Mouse (Mus musculus) small intestine, adult 2 months (tissue): Measurements from ENCODE around the gene Gm3488.
"Not testable (repeated sequence)": the region's sequence is repeated elsewhere in the genome, so short reads cannot be mapped to it uniquely, and the experiment has no call there.

ENCODE experiments used
- CTCF ChIP-seq: fragments of 200-500 bp; IDR thresholded peaks from 2 replicates; pipeline ENCODE4 v1.5.1; 2012; ENCODE audit warnings: low read depth, mild to moderate bottlenecking, control low read depth, inconsistent platforms, low read length, moderate library complexity, mixed read lengths; ENCODE audit not compliant: insufficient replicate concordance, insufficient read length; ENCODE audit errors: extremely low read depth
- POLR2A ChIP-seq: fragments of 200-500 bp; IDR thresholded peaks from 2 replicates; pipeline ENCODE4 v1.6.1; 2012; ENCODE audit warnings: low read depth, mild to moderate bottlenecking, control low read depth, inconsistent platforms, low read length, moderate library complexity

DNA sequence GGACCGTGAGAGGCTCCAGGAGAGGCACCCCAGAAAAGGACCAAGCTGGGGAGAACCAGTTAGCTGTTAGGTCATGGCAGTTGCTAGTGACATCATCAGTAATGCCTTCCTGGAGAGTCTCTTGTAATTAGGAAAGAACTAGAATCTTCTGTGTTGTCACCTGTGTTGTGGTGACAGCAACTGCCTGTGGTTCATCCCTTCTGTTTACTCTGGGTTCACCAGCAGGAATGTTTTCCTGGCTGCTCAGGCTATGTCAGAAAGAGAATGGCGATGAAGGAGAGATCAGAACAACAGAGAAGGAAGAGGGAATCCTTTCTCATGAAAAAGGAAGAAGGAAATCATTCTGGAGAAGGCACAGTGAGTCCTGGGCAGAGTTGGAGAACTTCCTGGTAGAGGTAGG lies 36.7 kb downstream of the Gm3488 start, which contains the start of gene Gm3532:
- TF ChIP-seq CTCF, POLR2A: not testable (repeated sequence)
